Mouse (Mus musculus) CH12.LX (cell line): ENCODE measurements at regions not wholly inside any gene's neighbourhood (a gene's known extent, or its start where the extent isn't known, plus 50 kb on each side); places are given as distances from the start of the nearest gene placed in this dataset.

Experiments used
- DNase-seq: peaks from one replicate; pipeline ENCODE4 v3.0.0-alpha.2; 2013; ENCODE audit errors: extremely low read depth
- H3K27ac ChIP-seq: 2 replicates; pipeline ENCODE4 v1.5.1; 2012; ENCODE audit warnings: low read depth, mild to moderate bottlenecking, control low read depth, moderate library complexity; ENCODE audit not compliant: insufficient read depth
- H3K27me3 ChIP-seq: replicated peaks from 2 replicates; pipeline ENCODE3; 2012; ENCODE audit warnings: inconsistent platforms
- H3K36me3 ChIP-seq, 2 experiments: replicated peaks in 1 of 2; 2 replicates each; pipeline versions ENCODE3 to v1.6.1; 2012; ENCODE audit warnings: inconsistent platforms in 1 of 2, low read length in 1 of 2, mild to moderate bottlenecking in 1 of 2, mixed read lengths in 1 of 2, moderate library complexity in 1 of 2; ENCODE audit not compliant: control insufficient read depth in 1 of 2, insufficient read depth in 1 of 2
- H3K4me1 ChIP-seq, 2 experiments: 2 replicates each; pipeline ENCODE4 v1.6.1; 2012; ENCODE audit warnings: inconsistent platforms in 1 of 2, moderate library complexity in 1 of 2; ENCODE audit not compliant: insufficient read depth in 2 of 2, control insufficient read depth in 1 of 2
- H3K4me2 ChIP-seq: 2 replicates; pipeline ENCODE4 v1.6.1; 2012; ENCODE audit warnings: low read depth, mild to moderate bottlenecking, control low read depth; ENCODE audit not compliant: poor library complexity, insufficient read depth, severe bottlenecking
- H3K4me3 ChIP-seq, 3 experiments: fragments of 150-350 bp in 1 of 3; sonication (generic) in 1 of 3; replicated peaks in 1 of 3; 2 replicates each; pipeline versions ENCODE3 to v1.5.1; 2011 to 2012; ENCODE audit warnings: low read depth in 2 of 3, low read length in 2 of 3, mild to moderate bottlenecking in 2 of 3, moderate library complexity in 2 of 3, control low read depth in 1 of 3, improper control_type of control experiment in 1 of 3, inconsistent platforms in 1 of 3, mixed read lengths in 1 of 3; ENCODE audit not compliant: poor library complexity in 1 of 3
- H3K79me2 ChIP-seq: replicated peaks from 2 replicates; pipeline ENCODE4 v1.6.1; 2012; ENCODE audit warnings: mild to moderate bottlenecking, moderate library complexity; ENCODE audit not compliant: control insufficient read depth, poor library complexity, insufficient read depth, severe bottlenecking; ENCODE audit errors: extremely low read depth
- H3K9ac ChIP-seq: 2 replicates; pipeline ENCODE4 v1.6.1; 2012; ENCODE audit warnings: low read depth, mild to moderate bottlenecking, control low read depth, moderate library complexity; ENCODE audit not compliant: insufficient read depth
- H3K9me3 ChIP-seq: replicated peaks from 2 replicates; pipeline ENCODE3; 2012; ENCODE audit warnings: low read length, inconsistent platforms, mixed read lengths
- BHLHE40 ChIP-seq: IDR thresholded peaks from 2 replicates; pipeline ENCODE4 v1.6.1; 2011; ENCODE audit warnings: mild to moderate bottlenecking, low read depth, low read length, improper control_type of control experiment
- CHD1 ChIP-seq: IDR thresholded peaks from 2 replicates; pipeline ENCODE4 v1.6.1; 2012; ENCODE audit warnings: low read depth, low read length, improper control_type of control experiment, inconsistent platforms
- CHD2 ChIP-seq: IDR thresholded peaks from 2 replicates; pipeline ENCODE4 v1.6.1; 2011; ENCODE audit warnings: low read length, improper control_type of control experiment
- EP300 ChIP-seq: IDR thresholded peaks from 2 replicates; pipeline ENCODE4 v1.6.1; 2011; ENCODE audit warnings: low read length, improper control_type of control experiment
- ETS1 ChIP-seq: conservative IDR thresholded peaks from 2 replicates; pipeline ENCODE4 v1.6.1; 2012; ENCODE audit warnings: low read depth, mild to moderate bottlenecking, inconsistent platforms, low read length, improper control_type of control experiment, moderate library complexity
- IRF4 ChIP-seq: IDR thresholded peaks from 2 replicates; pipeline ENCODE4 v1.6.1; 2014; ENCODE audit warnings: low read depth, mild to moderate bottlenecking, inconsistent platforms, low read length, improper control_type of control experiment
- JUN ChIP-seq: IDR thresholded peaks from 2 replicates; pipeline ENCODE4 v1.6.1; 2011; ENCODE audit warnings: low read depth, mild to moderate bottlenecking, low read length, improper control_type of control experiment, moderate library complexity; ENCODE audit not compliant: insufficient read depth
- JUND ChIP-seq: conservative IDR thresholded peaks from 2 replicates; pipeline ENCODE4 v1.6.1; 2011; ENCODE audit warnings: low read depth, low read length, improper control_type of control experiment
- KAT2A ChIP-seq: IDR thresholded peaks from 2 replicates; pipeline ENCODE4 v1.6.1; 2012; ENCODE audit warnings: low read length, improper control_type of control experiment, inconsistent platforms; ENCODE audit not compliant: insufficient replicate concordance
- MAZ ChIP-seq: IDR thresholded peaks from 2 replicates; pipeline ENCODE4 v1.6.1; 2012; ENCODE audit warnings: low read depth, mild to moderate bottlenecking, inconsistent platforms, low read length, improper control_type of control experiment, moderate library complexity
- MXI1 ChIP-seq: IDR thresholded peaks from 2 replicates; pipeline ENCODE4 v1.6.1; 2011; ENCODE audit warnings: mild to moderate bottlenecking, low read depth, low read length, improper control_type of control experiment
- MYC ChIP-seq: IDR thresholded peaks from 2 replicates; pipeline ENCODE4 v1.6.1; 2011; ENCODE audit warnings: low read depth, mild to moderate bottlenecking, improper control_type of control experiment, low read length
- POLR2AphosphoS2 ChIP-seq: IDR thresholded peaks from 2 replicates; pipeline ENCODE4 v1.6.1; 2011; ENCODE audit warnings: low read depth, low read length, improper control_type of control experiment
- RAD21 ChIP-seq: IDR thresholded peaks from 2 replicates; pipeline ENCODE4 v1.6.1; 2011; ENCODE audit warnings: low read depth, mild to moderate bottlenecking, low read length, improper control_type of control experiment, moderate library complexity
- SIN3A ChIP-seq: IDR thresholded peaks from 2 replicates; pipeline ENCODE4 v1.6.1; 2012; ENCODE audit warnings: low read length, improper control_type of control experiment, inconsistent platforms
- TBP ChIP-seq: conservative IDR thresholded peaks from 2 replicates; pipeline ENCODE4 v1.6.1; 2011; ENCODE audit warnings: low read depth, low read length, improper control_type of control experiment
- TCF12 ChIP-seq: IDR thresholded peaks from 2 replicates; pipeline ENCODE4 v1.6.1; 2014; ENCODE audit warnings: low read depth, mild to moderate bottlenecking, inconsistent platforms, low read length, improper control_type of control experiment
- UBTF ChIP-seq: IDR thresholded peaks from 2 replicates; pipeline ENCODE4 v1.6.1; 2012; ENCODE audit warnings: low read depth, mild to moderate bottlenecking, inconsistent platforms, low read length, improper control_type of control experiment, moderate library complexity
- USF1 ChIP-seq: IDR thresholded peaks from 2 replicates; pipeline ENCODE4 v1.6.1; 2014; ENCODE audit warnings: low read depth, mild to moderate bottlenecking, inconsistent platforms, low read length, improper control_type of control experiment
- USF2 ChIP-seq: conservative IDR thresholded peaks from 2 replicates; pipeline ENCODE4 v1.6.1; 2011; ENCODE audit warnings: low read depth, low read length, improper control_type of control experiment
- ZKSCAN1 ChIP-seq: IDR thresholded peaks from 2 replicates; pipeline ENCODE4 v1.6.1; 2012; ENCODE audit warnings: low read depth, inconsistent platforms, low read length, improper control_type of control experiment, borderline replicate concordance
- ZNF384 ChIP-seq: IDR thresholded peaks from 2 replicates; pipeline ENCODE4 v1.6.1; 2012; ENCODE audit warnings: low read depth, low read length, improper control_type of control experiment, inconsistent platforms
- dilution Hi-C: fragments of 300-500 bp; cut with MboI; formaldehyde crosslinking; loops from 2 replicates; pipeline ENCODE4 v1.14.3; 2020; ENCODE audit warnings: low sequenced_read_pairs; ENCODE audit not compliant: extremely low pct_unique_long_range_greater_than_20kb, extremely low pct_ligation_motif_present
- in situ Hi-C: fragments of 300-500 bp; cut with MboI; formaldehyde crosslinking; loops from 3 replicates; pipeline ENCODE4 v1.14.3; 2019; ENCODE audit warnings: low sequenced_read_pairs, low pct_ligation_motif_present, low pct_unique_long_range_greater_than_20kb, mixed read lengths

GRCm38 (mm10) chr3:52858259-52858658 is 158.8 kb downstream of the Cog6 start:
- no peak overlapping the region for H3K4me2 ChIP-seq
- no peaks in the 10 kb centered on the region for H3K36me3 ChIP-seq
- H3K79me2 ChIP-seq, result no peaks in the 10 kb centered on the region
- no peaks in the 10 kb centered on the region for H3K27me3 ChIP-seq
- H3K27ac ChIP-seq, result no peak overlapping the region
- H3K4me3 ChIP-seq, result no peak overlapping the region
- dilution Hi-C loops, result no loop called here
- peaks cover 10 to 36% of the 10 kb centered on the region in 2 experiments for H3K4me1 ChIP-seq
- TF ChIP-seq MYC (no peak), MXI1 (no peak), USF2 (no peak), RAD21 (no peak), UBTF (no peak), JUND (no peak), SIN3A (no peak), POLR2AphosphoS2 (no peak), ZKSCAN1 (no peak), USF1 (no peak), JUN (no peak), BHLHE40 (no peak), CHD2 (no peak), KAT2A (no peak), MAZ (no peak), ZNF384 (no peak), CHD1 (no peak)
- in situ Hi-C loops, result no loop called here
- no peak for DNase-seq
- H3K9me3 ChIP-seq, result no peaks in the 10 kb centered on the region
- H3K9ac ChIP-seq, result no peak overlapping the region

GRCm38 (mm10) chr3:52857076-52857475 is 160.0 kb downstream of the Cog6 start:
- TF ChIP-seq JUN, result no peak
- peak; percentile 59; the same call in 1 of the 2 replicates for TF ChIP-seq TBP
- 0 out of 2 replicates have a peak, but pooled peaks have one; percentile 9 for TF ChIP-seq ETS1
- peak; percentile 42; the same call in 1 of the 2 replicates for TF ChIP-seq IRF4
- TF ChIP-seq EP300, result 0 out of 2 replicates have a peak, but pooled peaks have one; percentile 11
- 0 out of 2 replicates have a peak, but pooled peaks have one; percentile 28 for TF ChIP-seq TCF12
- peak; percentile 70 for DNase-seq
- Histone ChIP-seq H3K27me3 (no peaks in the 10 kb centered on the region), H3K79me2 (no peaks in the 10 kb centered on the region), H3K9me3 (no peaks in the 10 kb centered on the region), H3K36me3 (no peaks in the 10 kb centered on the region), H3K4me3 (peak overlapping the region in 1 of 3 experiments; percentile 13), H3K27ac (no peak overlapping the region), H3K9ac (no peak overlapping the region), H3K4me2 (peak overlapping the region; percentile 25), H3K4me1 (peaks cover 8 to 30% of the 10 kb centered on the region in 2 experiments)
- dilution Hi-C loops (no loop called here), in situ Hi-C loops (no loop called here)
